Mouse (Mus musculus) hindbrain, embryonic 11.5 days (tissue): ENCODE data around the gene Ppp2r5c. TPM values are rescaled to one million over a fixed set of nuclear protein-coding genes. Genes with fewer than 3 reads are reported as not detected.

ENCODE experiments used
- ATAC-seq: fragments of 200-750 bp; cut with Nextera tagmentation; 2 replicates; pipeline ENCODE4 v1.8.0; 2017; ENCODE audit warnings: mild to moderate bottlenecking, moderate TSS enrichment, moderate library complexity; ENCODE audit not compliant: low FRiP score
- DNase-seq: peaks from one replicate; pipeline ENCODE4 v3.0.0-alpha.2; 2015; ENCODE audit warnings: low spot score
- H3K27ac ChIP-seq: fragments of 300-500 bp; sonication (generic); 2 replicates; pipeline ENCODE4 v1.5.1; 2014; ENCODE audit warnings: mild to moderate bottlenecking, low read depth, low read length
- H3K27me3 ChIP-seq: fragments of 300-500 bp; sonication (generic); 2 replicates; pipeline ENCODE4 v1.6.1; 2014; ENCODE audit warnings: mild to moderate bottlenecking, low read length, moderate library complexity, mixed read lengths; ENCODE audit not compliant: control insufficient read depth, insufficient read depth
- H3K36me3 ChIP-seq: fragments of 300-500 bp; sonication (generic); 2 replicates; pipeline ENCODE4 v1.6.1; 2014; ENCODE audit warnings: mild to moderate bottlenecking, low read length, moderate library complexity, mixed read lengths; ENCODE audit not compliant: control insufficient read depth, insufficient read depth
- H3K4me1 ChIP-seq: fragments of 300-500 bp; sonication (generic); replicated peaks from 2 replicates; pipeline ENCODE4 v1.6.1; 2014; ENCODE audit warnings: low read length, mixed read lengths; ENCODE audit not compliant: control insufficient read depth, insufficient read depth
- H3K4me2 ChIP-seq: fragments of 300-500 bp; sonication (generic); replicated peaks from 2 replicates; pipeline ENCODE4 v1.6.1; 2014; ENCODE audit warnings: mild to moderate bottlenecking, low read depth, low read length
- H3K4me3 ChIP-seq: fragments of 300-500 bp; sonication (generic); 2 replicates; pipeline ENCODE4 v1.5.1; 2014; ENCODE audit warnings: low read depth, low read length
- H3K9ac ChIP-seq: fragments of 300-500 bp; sonication (generic); 2 replicates; pipeline ENCODE4 v1.6.1; 2014; ENCODE audit warnings: low read depth, low read length
- H3K9me3 ChIP-seq: fragments of 300-500 bp; sonication (generic); 2 replicates; pipeline ENCODE4 v1.6.1; 2016; ENCODE audit warnings: low read length; ENCODE audit not compliant: control insufficient read depth
- WGBS: fragments of 180-500 bp; shearing (Covaris S2); extraction: QIAGEN DNeasy Blood & Tissue Kit; methylation state at CpG from one replicate; pipeline ENCODE4 v1.1.7; 2014; 5-methylcytosine and 5-hydroxymethylcytosine counted together
- polyA plus RNA-seq: library from polyadenylated mRNA; unstranded; fragments of >200 nt; fragmentation: Nextera tagmentation; extraction: Ambion mirVana; gene quantifications from 2 replicates; pipeline ENCODE4 v1.2.1, GENCODE M21; 2014

Ppp2r5c gene
- polyA plus RNA-seq, 1 experiment from 2014 or later, result 162 TPM

DNA sequence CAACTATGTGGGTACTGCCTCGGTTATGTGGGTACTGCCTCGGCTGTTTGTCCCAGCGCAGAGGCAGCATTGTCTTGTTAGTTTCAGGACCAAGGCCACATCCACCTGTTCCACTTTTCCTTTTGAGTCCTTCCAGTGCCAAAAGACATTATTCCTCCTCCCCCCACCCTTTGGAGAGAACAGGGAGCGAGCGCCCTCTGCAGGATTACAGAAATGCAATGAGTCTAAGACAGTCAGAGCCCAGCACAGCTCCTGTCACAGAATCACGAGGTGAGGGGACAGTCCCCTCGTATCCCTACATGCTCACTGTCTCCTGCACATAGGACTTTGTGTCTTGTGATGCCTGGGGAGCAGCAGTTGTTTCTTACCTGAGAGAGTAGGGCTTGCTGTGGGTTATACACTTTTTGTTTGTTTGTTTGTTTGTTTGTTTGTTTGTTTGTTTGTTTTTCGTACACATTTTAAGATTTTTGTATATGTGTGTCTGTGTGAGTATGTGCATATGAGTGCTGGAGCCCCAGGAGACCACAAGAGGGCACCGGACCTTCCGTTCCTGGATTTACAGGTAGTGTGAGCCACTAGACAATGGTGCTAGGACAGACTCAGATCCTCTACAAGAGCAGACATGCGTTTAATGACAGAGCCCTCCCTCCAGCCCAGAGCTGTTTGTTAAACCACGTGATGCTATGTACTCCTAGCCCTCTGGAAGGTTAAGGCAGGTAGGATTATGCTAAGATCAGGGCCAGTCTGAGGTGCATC, 43.2 kb downstream of the Ppp2r5c start:
- whole genome bisulfite sequencing, result 90% methylated on average over 12 of the region's 12 CpGs
- H3K4me1 ChIP-seq, result peaks cover 5% of the 10 kb centered on the region; the same call in 1 of the 2 replicates
- no peak for ATAC-seq

DNA sequence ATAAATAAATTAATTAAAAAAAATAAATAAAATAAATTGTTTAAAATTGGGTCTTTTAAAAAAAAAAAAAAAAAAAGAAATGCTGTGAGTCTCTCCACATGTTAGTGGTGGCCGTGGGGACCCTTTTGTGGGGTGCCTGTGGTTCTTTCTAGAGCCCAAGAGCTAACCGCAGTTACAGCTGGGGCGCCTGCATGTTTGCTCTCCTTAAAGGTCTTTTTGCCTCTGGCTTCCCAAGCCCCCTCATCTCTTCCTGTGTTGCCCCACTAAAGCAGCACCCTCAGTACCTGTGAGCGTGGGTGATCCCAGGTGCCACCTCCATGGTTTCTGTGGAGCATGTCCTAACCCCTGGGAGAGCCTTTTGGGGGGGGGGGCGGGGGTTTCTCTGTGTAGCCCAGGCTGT, 45.5 kb downstream of the Ppp2r5c start:
- Histone ChIP-seq H3K27ac (no peak overlapping the region), H3K4me2 (no peak overlapping the region), H3K4me3 (no peak overlapping the region), H3K9ac (no peak overlapping the region), H3K36me3 (0 out of 2 replicates have a peak, but pooled peaks cover 3% of the 10 kb centered on the region), H3K4me1 (no peaks in the 10 kb centered on the region; the same call in 1 of the 2 replicates), H3K27me3 (no peaks in the 10 kb centered on the region), H3K9me3 (no peaks in the 10 kb centered on the region)
- no peak for ATAC-seq
- DNase-seq, result no peak
- WGBS, result 91% methylated on average over 5 of the region's 5 CpGs

More for the DNA sequence above, 43.2 kb downstream of the Ppp2r5c start:
- Histone ChIP-seq H3K9me3 (no peaks in the 10 kb centered on the region), H3K4me3 (no peak overlapping the region), H3K27me3 (no peaks in the 10 kb centered on the region), H3K4me2 (no peak overlapping the region), H3K36me3 (0 out of 2 replicates have a peak, but pooled peaks cover 3% of the 10 kb centered on the region), H3K9ac (no peak overlapping the region), H3K27ac (no peak overlapping the region)
- no peak for DNase-seq

DNA sequence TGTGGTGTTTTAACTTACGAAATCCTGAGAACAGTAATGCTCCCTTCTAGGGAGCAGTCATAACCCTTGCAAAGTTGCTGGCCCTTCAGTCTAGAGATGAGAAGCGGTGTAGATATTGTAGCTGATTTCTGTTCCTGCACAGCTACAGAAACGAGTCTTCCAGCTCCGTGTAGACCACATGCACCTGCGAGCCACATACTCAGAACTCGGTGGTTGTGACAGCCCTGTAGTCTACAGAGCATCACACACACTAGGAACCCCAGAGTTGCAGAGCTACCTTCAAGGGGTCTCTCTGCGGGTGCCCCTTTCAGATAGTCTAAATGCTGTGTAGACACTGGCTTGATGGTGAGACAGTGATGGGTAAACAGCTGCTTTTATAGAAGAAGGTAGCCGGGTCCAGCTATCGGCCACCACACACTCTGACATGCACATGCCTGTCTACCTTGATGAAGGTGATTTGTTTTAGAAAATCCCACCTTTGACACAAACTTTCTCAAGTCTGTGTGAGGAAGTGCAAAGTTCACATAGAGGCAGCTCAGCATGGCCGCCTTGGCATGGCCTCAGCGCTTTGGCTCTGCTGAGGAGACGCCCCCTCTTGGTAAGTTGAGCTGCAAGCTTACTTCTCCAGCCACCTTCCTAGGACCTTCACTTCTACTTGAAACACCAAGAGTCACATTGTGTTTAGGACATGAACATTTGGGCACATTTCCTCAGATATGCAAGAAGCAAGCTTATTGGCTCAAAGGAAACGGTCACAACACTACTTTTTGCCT, 46.9 kb downstream of the Ppp2r5c start:
- Histone ChIP-seq H3K9me3 (no peaks in the 10 kb centered on the region), H3K9ac (no peak overlapping the region), H3K4me3 (no peak overlapping the region), H3K27ac (no peak overlapping the region), H3K4me1 (no peaks in the 10 kb centered on the region; the same call in 1 of the 2 replicates), H3K36me3 (0 out of 2 replicates have a peak, but pooled peaks cover 3% of the 10 kb centered on the region), H3K4me2 (no peak overlapping the region), H3K27me3 (no peaks in the 10 kb centered on the region)
- ATAC-seq (no peak), DNase-seq (no peak)
- WGBS, result 98% methylated on average over 13 of the region's 13 CpGs

DNA sequence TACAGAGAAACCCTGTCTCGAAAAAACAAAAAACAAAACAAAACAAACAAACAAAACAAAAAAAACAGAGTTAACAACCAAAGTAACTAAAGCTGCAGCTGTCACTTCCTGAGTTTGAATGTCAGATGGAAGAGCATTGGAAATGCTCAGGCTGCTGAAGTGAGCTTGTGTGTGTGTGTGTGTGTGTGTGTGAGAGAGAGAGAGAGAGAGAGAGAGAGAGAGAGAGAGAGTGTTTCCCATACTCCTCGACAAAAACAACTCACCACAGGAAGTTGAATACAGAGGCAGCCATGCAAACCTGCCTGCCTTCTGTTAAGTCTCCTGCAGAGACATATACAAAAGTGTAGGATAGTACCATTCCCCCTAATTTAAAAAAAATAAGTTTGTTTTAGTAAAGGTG, 47.9 kb downstream of the Ppp2r5c start:
- 0 out of 2 replicates have a peak, but pooled peaks cover 3% of the 10 kb centered on the region for H3K36me3 ChIP-seq
- no peaks in the 10 kb centered on the region for H3K27me3 ChIP-seq
- H3K4me1 ChIP-seq, result no peaks in the 10 kb centered on the region; the same call in 1 of the 2 replicates
- no peak for DNase-seq
- WGBS, result 85% methylated on average over 2 of the region's 2 CpGs
- H3K4me3 ChIP-seq, result no peak overlapping the region
- ATAC-seq, result no peak
- H3K9ac ChIP-seq, result no peak overlapping the region
- H3K4me2 ChIP-seq, result no peak overlapping the region
- H3K9me3 ChIP-seq, result no peaks in the 10 kb centered on the region
- H3K27ac ChIP-seq, result no peak overlapping the region

DNA sequence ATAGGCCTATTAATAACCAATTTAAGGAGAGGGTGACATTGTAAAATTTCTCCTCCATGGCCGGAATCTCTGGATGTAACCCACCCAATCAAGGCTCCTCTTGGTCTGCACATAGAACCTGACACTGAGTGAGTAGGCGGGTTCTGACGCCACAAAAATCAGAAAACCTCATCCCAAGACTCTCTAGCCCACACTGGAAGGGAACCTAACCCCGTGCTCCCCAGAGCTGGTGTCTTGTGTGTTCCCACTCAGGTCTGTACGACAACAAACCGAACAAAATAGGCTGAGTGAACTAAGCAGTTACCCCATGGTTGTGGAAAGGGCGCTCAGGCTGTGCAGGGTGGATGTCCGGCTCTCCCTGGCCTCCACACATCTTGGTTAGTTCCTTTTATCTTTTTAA, 48.3 kb downstream of the Ppp2r5c start:
- Histone ChIP-seq H3K27ac (no peak overlapping the region), H3K27me3 (no peaks in the 10 kb centered on the region), H3K9ac (no peak overlapping the region), H3K4me3 (no peak overlapping the region), H3K4me1 (no peaks in the 10 kb centered on the region; the same call in 1 of the 2 replicates), H3K9me3 (no peaks in the 10 kb centered on the region), H3K36me3 (no peaks in the 10 kb centered on the region), H3K4me2 (no peak overlapping the region)
- DNase-seq (no peak), ATAC-seq (no peak)
- 93% methylated on average over 8 of the region's 8 CpGs for WGBS

DNA sequence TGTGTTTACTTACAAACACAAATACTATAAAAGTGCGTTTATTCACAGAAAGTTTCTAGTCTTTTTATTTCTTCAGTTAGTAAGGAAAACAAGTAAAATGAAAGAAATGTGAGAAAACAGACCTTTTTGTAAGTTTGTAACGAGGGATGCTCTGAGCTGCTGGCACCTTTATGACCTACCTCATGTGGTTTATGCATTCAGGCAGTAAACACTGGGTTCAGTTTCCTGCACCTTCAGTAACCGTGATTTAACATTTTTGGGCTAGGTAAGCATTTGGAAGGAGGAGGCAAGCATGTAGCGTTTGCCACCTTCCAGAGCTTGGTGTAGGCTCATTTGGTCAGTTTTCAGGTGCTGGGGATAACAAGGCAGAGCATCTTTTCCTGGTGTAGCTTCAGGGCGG, 49.1 kb downstream of the Ppp2r5c start:
- no peaks in the 10 kb centered on the region for H3K9me3 ChIP-seq
- no peak overlapping the region for H3K4me3 ChIP-seq
- no peak overlapping the region for H3K4me2 ChIP-seq
- ATAC-seq (no peak), DNase-seq (no peak)
- no peak overlapping the region for H3K9ac ChIP-seq
- WGBS, result 87% methylated on average over 5 of the region's 5 CpGs
- no peak overlapping the region for H3K27ac ChIP-seq
- no peaks in the 10 kb centered on the region for H3K36me3 ChIP-seq
- no peaks in the 10 kb centered on the region; the same call in 1 of the 2 replicates for H3K4me1 ChIP-seq
- H3K27me3 ChIP-seq, result no peaks in the 10 kb centered on the region

DNA sequence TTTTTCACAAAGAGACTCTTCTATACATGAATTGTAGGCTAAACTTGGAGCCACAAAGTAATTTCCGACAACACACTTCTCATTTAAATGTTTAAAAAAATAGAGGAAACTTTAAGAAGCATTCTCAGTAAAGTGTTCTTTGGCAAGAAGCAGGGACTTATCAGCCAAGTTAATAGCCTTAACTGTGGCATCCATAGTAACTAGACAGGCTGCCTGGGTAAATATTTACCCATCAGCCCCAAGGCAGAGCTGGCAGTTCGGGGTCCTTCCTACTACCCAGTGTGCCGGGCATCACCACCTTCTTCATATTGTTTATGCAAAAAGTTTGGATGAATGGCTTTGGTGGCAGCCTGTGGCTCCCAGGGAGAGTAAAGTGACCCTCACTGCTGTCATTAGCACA, 50.1 kb downstream of the Ppp2r5c start:
- Histone ChIP-seq H3K4me1 (no peaks in the 10 kb centered on the region; the same call in 1 of the 2 replicates), H3K9me3 (no peaks in the 10 kb centered on the region), H3K27ac (no peak overlapping the region), H3K4me2 (no peak overlapping the region), H3K4me3 (no peak overlapping the region), H3K36me3 (no peaks in the 10 kb centered on the region), H3K9ac (no peak overlapping the region), H3K27me3 (no peaks in the 10 kb centered on the region)
- DNase-seq (no peak), ATAC-seq (no peak)
- 86% methylated on average over 3 of the region's 3 CpGs for whole genome bisulfite sequencing

DNA sequence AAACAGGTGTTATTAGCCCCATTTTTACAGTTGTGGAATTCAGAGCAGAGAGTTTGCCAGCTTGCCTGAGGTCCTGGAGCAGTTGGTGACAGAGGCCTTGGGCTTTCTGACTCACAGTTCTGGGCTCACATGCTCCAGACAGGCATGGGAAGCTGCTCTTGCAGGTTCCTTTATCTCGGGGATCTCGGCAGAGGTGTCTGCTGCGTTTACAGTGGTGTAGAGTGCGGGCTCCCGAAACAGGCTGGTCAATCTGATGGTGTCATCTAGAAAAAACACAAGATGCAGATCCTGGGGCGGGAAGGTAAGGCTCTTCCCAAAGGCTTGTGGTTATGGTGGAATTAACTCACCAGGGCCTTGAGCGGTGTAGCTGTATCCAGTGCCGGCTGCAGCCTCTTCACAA, 50.6 kb downstream of the Ppp2r5c start:
- no peak overlapping the region for H3K9ac ChIP-seq
- WGBS, result 89% methylated on average over 8 of the region's 8 CpGs
- H3K27me3 ChIP-seq, result no peaks in the 10 kb centered on the region
- no peak for DNase-seq
- ATAC-seq, result no peak
- H3K4me2 ChIP-seq, result no peak overlapping the region
- H3K27ac ChIP-seq, result no peak overlapping the region
- no peak overlapping the region for H3K4me3 ChIP-seq
- no peaks in the 10 kb centered on the region; the same call in 1 of the 2 replicates for H3K4me1 ChIP-seq
- no peaks in the 10 kb centered on the region for H3K9me3 ChIP-seq
- H3K36me3 ChIP-seq, result no peaks in the 10 kb centered on the region
